Mouse (Mus musculus) CH12.LX (cell line): Measurements from ENCODE around the gene Msrb1. TPM values are rescaled to one million over a fixed set of nuclear protein-coding genes. Genes with fewer than 3 reads are reported as not detected.

Experiments used
- DNase-seq: peaks from one replicate; pipeline ENCODE4 v3.0.0-alpha.2; 2013; ENCODE audit errors: extremely low read depth
- H3K27ac ChIP-seq: 2 replicates; pipeline ENCODE4 v1.5.1; 2012; ENCODE audit warnings: low read depth, mild to moderate bottlenecking, control low read depth, moderate library complexity; ENCODE audit not compliant: insufficient read depth
- H3K27me3 ChIP-seq: replicated peaks from 2 replicates; pipeline ENCODE3; 2012; ENCODE audit warnings: inconsistent platforms
- H3K36me3 ChIP-seq, 2 experiments: replicated peaks in 1 of 2; 2 replicates each; pipeline versions ENCODE3 to v1.6.1; 2012; ENCODE audit warnings: inconsistent platforms in 1 of 2, low read length in 1 of 2, mild to moderate bottlenecking in 1 of 2, mixed read lengths in 1 of 2, moderate library complexity in 1 of 2; ENCODE audit not compliant: control insufficient read depth in 1 of 2, insufficient read depth in 1 of 2
- H3K4me1 ChIP-seq, 2 experiments: 2 replicates each; pipeline ENCODE4 v1.6.1; 2012; ENCODE audit warnings: inconsistent platforms in 1 of 2, moderate library complexity in 1 of 2; ENCODE audit not compliant: insufficient read depth in 2 of 2, control insufficient read depth in 1 of 2
- H3K4me2 ChIP-seq: 2 replicates; pipeline ENCODE4 v1.6.1; 2012; ENCODE audit warnings: low read depth, mild to moderate bottlenecking, control low read depth; ENCODE audit not compliant: poor library complexity, insufficient read depth, severe bottlenecking
- H3K4me3 ChIP-seq, 3 experiments: fragments of 150-350 bp in 1 of 3; sonication (generic) in 1 of 3; replicated peaks in 1 of 3; 2 replicates each; pipeline versions ENCODE3 to v1.5.1; 2011 to 2012; ENCODE audit warnings: low read depth in 2 of 3, low read length in 2 of 3, mild to moderate bottlenecking in 2 of 3, moderate library complexity in 2 of 3, control low read depth in 1 of 3, improper control_type of control experiment in 1 of 3, inconsistent platforms in 1 of 3, mixed read lengths in 1 of 3; ENCODE audit not compliant: poor library complexity in 1 of 3
- H3K79me2 ChIP-seq: replicated peaks from 2 replicates; pipeline ENCODE4 v1.6.1; 2012; ENCODE audit warnings: mild to moderate bottlenecking, moderate library complexity; ENCODE audit not compliant: control insufficient read depth, poor library complexity, insufficient read depth, severe bottlenecking; ENCODE audit errors: extremely low read depth
- H3K9ac ChIP-seq: 2 replicates; pipeline ENCODE4 v1.6.1; 2012; ENCODE audit warnings: low read depth, mild to moderate bottlenecking, control low read depth, moderate library complexity; ENCODE audit not compliant: insufficient read depth
- H3K9me3 ChIP-seq: replicated peaks from 2 replicates; pipeline ENCODE3; 2012; ENCODE audit warnings: low read length, inconsistent platforms, mixed read lengths
- CHD1 ChIP-seq: IDR thresholded peaks from 2 replicates; pipeline ENCODE4 v1.6.1; 2012; ENCODE audit warnings: low read depth, low read length, improper control_type of control experiment, inconsistent platforms
- CHD2 ChIP-seq: IDR thresholded peaks from 2 replicates; pipeline ENCODE4 v1.6.1; 2011; ENCODE audit warnings: low read length, improper control_type of control experiment
- CTCF ChIP-seq, 2 experiments: IDR thresholded peaks in 1 of 2; conservative IDR thresholded peaks in 1 of 2; 2 replicates each; pipeline ENCODE4 v1.5.1; 2011 to 2012; ENCODE audit warnings: low read depth in 2 of 2, low read length in 2 of 2, improper control_type of control experiment in 1 of 2, inconsistent platforms in 1 of 2, mild to moderate bottlenecking in 1 of 2, moderate library complexity in 1 of 2
- E2F4 ChIP-seq: IDR thresholded peaks from 2 replicates; pipeline ENCODE4 v1.6.1; 2011; ENCODE audit warnings: low read depth, low read length, improper control_type of control experiment; ENCODE audit not compliant: insufficient replicate concordance
- ELF1 ChIP-seq: IDR thresholded peaks from 2 replicates; pipeline ENCODE4 v1.6.1; 2014; ENCODE audit warnings: low read depth, mild to moderate bottlenecking, inconsistent platforms, low read length, improper control_type of control experiment
- EP300 ChIP-seq: IDR thresholded peaks from 2 replicates; pipeline ENCODE4 v1.6.1; 2011; ENCODE audit warnings: low read length, improper control_type of control experiment
- ETS1 ChIP-seq: conservative IDR thresholded peaks from 2 replicates; pipeline ENCODE4 v1.6.1; 2012; ENCODE audit warnings: low read depth, mild to moderate bottlenecking, inconsistent platforms, low read length, improper control_type of control experiment, moderate library complexity
- JUN ChIP-seq: IDR thresholded peaks from 2 replicates; pipeline ENCODE4 v1.6.1; 2011; ENCODE audit warnings: low read depth, mild to moderate bottlenecking, low read length, improper control_type of control experiment, moderate library complexity; ENCODE audit not compliant: insufficient read depth
- JUND ChIP-seq: conservative IDR thresholded peaks from 2 replicates; pipeline ENCODE4 v1.6.1; 2011; ENCODE audit warnings: low read depth, low read length, improper control_type of control experiment
- MAFK ChIP-seq: IDR thresholded peaks from 2 replicates; pipeline ENCODE4 v1.6.1; 2011; ENCODE audit warnings: low read length, improper control_type of control experiment; ENCODE audit not compliant: insufficient replicate concordance
- MAX ChIP-seq: IDR thresholded peaks from 2 replicates; pipeline ENCODE4 v1.6.1; 2011; ENCODE audit warnings: low read length, improper control_type of control experiment
- MAZ ChIP-seq: IDR thresholded peaks from 2 replicates; pipeline ENCODE4 v1.6.1; 2012; ENCODE audit warnings: low read depth, mild to moderate bottlenecking, inconsistent platforms, low read length, improper control_type of control experiment, moderate library complexity
- MEF2A ChIP-seq: IDR thresholded peaks from 2 replicates; pipeline ENCODE4 v1.6.1; 2014; ENCODE audit warnings: low read depth, mild to moderate bottlenecking, inconsistent platforms, low read length, improper control_type of control experiment, borderline replicate concordance
- MXI1 ChIP-seq: IDR thresholded peaks from 2 replicates; pipeline ENCODE4 v1.6.1; 2011; ENCODE audit warnings: mild to moderate bottlenecking, low read depth, low read length, improper control_type of control experiment
- NELFE ChIP-seq: IDR thresholded peaks from 2 replicates; pipeline ENCODE4 v1.6.1; 2011; ENCODE audit warnings: low read depth, low read length, improper control_type of control experiment
- NRF1 ChIP-seq: IDR thresholded peaks from 2 replicates; pipeline ENCODE4 v1.6.1; 2014; ENCODE audit warnings: low read depth, mild to moderate bottlenecking, inconsistent platforms, low read length, improper control_type of control experiment, moderate library complexity
- PAX5 ChIP-seq: IDR thresholded peaks from 2 replicates; pipeline ENCODE4 v1.6.1; 2012; ENCODE audit warnings: low read length, inconsistent platforms, mixed read lengths
- POLR2A ChIP-seq: IDR thresholded peaks from 2 replicates; pipeline ENCODE4 v1.6.1; 2011; ENCODE audit warnings: low read depth, mild to moderate bottlenecking, improper control_type of control experiment, low read length
- POLR2AphosphoS2 ChIP-seq: IDR thresholded peaks from 2 replicates; pipeline ENCODE4 v1.6.1; 2011; ENCODE audit warnings: low read depth, low read length, improper control_type of control experiment
- RAD21 ChIP-seq: IDR thresholded peaks from 2 replicates; pipeline ENCODE4 v1.6.1; 2011; ENCODE audit warnings: low read depth, mild to moderate bottlenecking, low read length, improper control_type of control experiment, moderate library complexity
- RCOR1 ChIP-seq: conservative IDR thresholded peaks from 2 replicates; pipeline ENCODE4 v1.6.1; 2012; ENCODE audit warnings: low read depth, mild to moderate bottlenecking, inconsistent platforms, low read length, improper control_type of control experiment
- SIN3A ChIP-seq: IDR thresholded peaks from 2 replicates; pipeline ENCODE4 v1.6.1; 2012; ENCODE audit warnings: low read length, improper control_type of control experiment, inconsistent platforms
- SMC3 ChIP-seq: IDR thresholded peaks from 2 replicates; pipeline ENCODE4 v1.6.1; 2011; ENCODE audit warnings: low read depth, low read length, improper control_type of control experiment
- TBP ChIP-seq: conservative IDR thresholded peaks from 2 replicates; pipeline ENCODE4 v1.6.1; 2011; ENCODE audit warnings: low read depth, low read length, improper control_type of control experiment
- TCF12 ChIP-seq: IDR thresholded peaks from 2 replicates; pipeline ENCODE4 v1.6.1; 2014; ENCODE audit warnings: low read depth, mild to moderate bottlenecking, inconsistent platforms, low read length, improper control_type of control experiment
- UBTF ChIP-seq: IDR thresholded peaks from 2 replicates; pipeline ENCODE4 v1.6.1; 2012; ENCODE audit warnings: low read depth, mild to moderate bottlenecking, inconsistent platforms, low read length, improper control_type of control experiment, moderate library complexity
- USF2 ChIP-seq: conservative IDR thresholded peaks from 2 replicates; pipeline ENCODE4 v1.6.1; 2011; ENCODE audit warnings: low read depth, low read length, improper control_type of control experiment
- ZC3H11A ChIP-seq: IDR thresholded peaks from 2 replicates; pipeline ENCODE4 v1.6.1; 2012; ENCODE audit warnings: low read depth, mild to moderate bottlenecking, inconsistent platforms, low read length, improper control_type of control experiment
- ZMIZ1 ChIP-seq: IDR thresholded peaks from 2 replicates; pipeline ENCODE4 v1.6.1; 2012; ENCODE audit warnings: low read depth, mild to moderate bottlenecking, inconsistent platforms, low read length, improper control_type of control experiment
- dilution Hi-C: fragments of 300-500 bp; cut with MboI; formaldehyde crosslinking; loops from 2 replicates; pipeline ENCODE4 v1.14.3; 2020; ENCODE audit warnings: low sequenced_read_pairs; ENCODE audit not compliant: extremely low pct_unique_long_range_greater_than_20kb, extremely low pct_ligation_motif_present
- in situ Hi-C: fragments of 300-500 bp; cut with MboI; formaldehyde crosslinking; loops from 3 replicates; pipeline ENCODE4 v1.14.3; 2019; ENCODE audit warnings: low sequenced_read_pairs, low pct_ligation_motif_present, low pct_unique_long_range_greater_than_20kb, mixed read lengths
- polyA plus RNA-seq: library from polyadenylated mRNA; unstranded; fragments of >175 nt; gene quantifications from 2 replicates; pipeline ENCODE4 v1.2.1, GENCODE M21; 2012; ENCODE audit warnings: low read depth; ENCODE audit not compliant: insufficient read length
- total RNA-seq, 2 experiments: library from RNA; depleted of rRNA; stranded (reverse); fragments of 300-350 nt in 1 of 2; fragments of >200 nt in 1 of 2; gene quantifications; 2 replicates each; pipeline ENCODE4 v1.2.3; 2012 to 2014

Msrb1 gene
- total and polyA plus RNA-seq, 3 experiments: 26.9 to 70.0 (median 39.7) TPM

DNA sequence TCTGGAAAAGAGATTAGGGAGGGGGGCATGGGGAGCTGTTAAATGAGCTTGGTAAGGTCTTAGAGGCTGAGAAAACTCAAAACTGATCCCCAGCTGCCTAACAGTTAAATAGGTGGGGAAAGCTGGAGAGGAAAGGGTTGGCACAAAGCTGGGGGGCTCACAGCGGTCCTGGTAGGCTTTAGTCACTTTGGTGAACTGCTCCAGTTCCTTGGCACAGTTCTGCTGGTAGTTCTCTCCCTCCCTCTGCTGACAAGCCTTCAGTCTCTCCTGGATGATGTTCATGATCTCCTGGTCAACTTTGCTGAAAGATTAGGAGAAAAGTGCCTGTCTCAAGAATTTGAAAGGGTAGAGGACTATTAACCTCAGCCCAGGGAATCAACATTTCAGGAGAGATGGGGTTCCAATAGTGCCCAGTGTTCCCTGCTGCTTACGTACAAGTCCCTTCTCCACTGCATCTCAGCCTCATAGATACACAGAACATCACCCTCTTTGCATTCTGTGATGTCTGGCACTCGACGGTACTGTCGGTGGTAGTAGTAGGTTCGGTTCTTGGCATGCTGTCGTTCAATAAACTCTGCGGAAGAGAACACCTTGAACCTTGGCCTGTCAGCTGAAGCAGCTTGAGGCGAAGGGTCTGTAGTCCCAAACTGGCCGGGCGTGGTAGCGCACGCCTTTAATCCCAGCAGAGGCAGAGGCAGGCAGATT lies 14.1 kb upstream of the Msrb1 start:
- TF ChIP-seq ZMIZ1 (peak; percentile 83; the same call in 1 of the 2 replicates), CHD2 (peak; percentile 20; the same call in 1 of the 2 replicates), POLR2AphosphoS2 (peak; percentile 98), SMC3 (no peak), MAZ (0 out of 2 replicates have a peak, but pooled peaks have one; percentile 31), MEF2A (no peak), CHD1 (peak; percentile 66; the same call in 1 of the 2 replicates), UBTF (no peak), NRF1 (0 out of 2 replicates have a peak, but pooled peaks have one; percentile 10), POLR2A (peak; percentile 63)
- DNase-seq: peak; percentile 54
- Histone ChIP-seq H3K4me2 (peak overlapping the region; percentile 98), H3K27ac (peak overlapping the region; percentile 2; the same call in 1 of the 2 replicates), H3K9me3 (no peaks in the 10 kb centered on the region), H3K27me3 (no peaks in the 10 kb centered on the region), H3K4me1 (peaks cover 5 to 28% of the 10 kb centered on the region in 2 experiments; a peak in 3 of 4 replicates), H3K79me2 (peaks cover 47% of the 10 kb centered on the region), H3K9ac (peak overlapping the region; percentile 75), H3K36me3 (peaks cover 29 to 34% of the 10 kb centered on the region in 2 experiments), H3K4me3 (peak overlapping the region; percentile 20 to 64 (median 28))
- in situ Hi-C loops: no loop called here
- dilution Hi-C loops: no loop called here

DNA sequence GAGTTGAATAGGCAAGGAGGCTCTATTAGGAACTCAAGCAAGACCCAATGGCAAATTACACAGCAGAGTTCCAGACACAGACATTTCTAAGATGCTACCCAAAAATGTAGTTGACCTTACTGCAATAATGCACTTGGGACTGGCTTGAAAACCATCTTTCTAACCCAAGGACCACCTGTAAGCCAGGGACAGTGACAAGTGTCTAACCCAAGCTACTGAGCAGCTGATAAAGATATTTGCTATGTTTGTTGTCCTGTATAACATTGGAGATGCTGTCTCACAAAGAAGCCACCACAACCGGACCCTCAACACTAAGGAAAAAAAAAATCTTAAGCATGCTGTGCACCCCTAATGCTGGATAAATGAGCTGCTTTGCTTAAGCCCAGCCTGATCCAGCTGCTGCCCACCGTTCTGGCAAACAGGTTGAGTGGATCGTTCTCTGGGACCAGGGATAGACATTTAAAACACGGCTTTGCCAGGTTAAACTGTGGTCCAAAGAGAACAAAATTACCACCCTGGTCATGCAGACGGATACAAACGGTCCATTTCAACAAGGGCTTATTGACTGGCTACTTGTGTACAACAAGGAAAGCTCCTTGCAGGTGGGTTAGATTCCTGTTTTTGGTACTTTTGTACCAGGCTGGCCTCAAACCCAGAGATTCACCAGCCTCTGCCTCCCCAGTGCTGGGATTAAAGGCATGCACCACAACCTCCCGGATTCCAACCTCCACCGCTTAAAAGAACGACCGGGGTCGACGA lies 13.1 kb upstream of the Msrb1 start:
- peak; percentile 55 for DNase-seq
- peak overlapping the region; percentile 66 to 89 (median 89) for H3K4me3 ChIP-seq
- H3K9ac ChIP-seq: peak overlapping the region; percentile 90
- H3K27ac ChIP-seq: peak overlapping the region; percentile 56
- peak overlapping the region; percentile 98 for H3K4me2 ChIP-seq
- H3K36me3 ChIP-seq: peaks cover 24 to 25% of the 10 kb centered on the region in 2 experiments
- H3K4me1 ChIP-seq: peaks cover 5 to 20% of the 10 kb centered on the region in 2 experiments; a peak in 3 of 4 replicates
- H3K9me3 ChIP-seq: no peaks in the 10 kb centered on the region
- H3K27me3 ChIP-seq: no peaks in the 10 kb centered on the region
- H3K79me2 ChIP-seq: peaks cover 47% of the 10 kb centered on the region
- in situ Hi-C loops (no loop called here), dilution Hi-C loops (no loop called here)
- TF ChIP-seq RAD21 (no peak), SIN3A (peak; percentile 25; the same call in 1 of the 2 replicates), MXI1 (no peak), CTCF (conservative IDR thresholded peaks at IDR 0.05 in 1 of 2, IDR thresholded peaks at IDR 0.05 in 1 of 2; ENCODE audit: low read depth in 2 of 2, low read length in 2 of 2) (no peak), TCF12 (no peak), ZC3H11A (no peak), NELFE (no peak), PAX5 (no peak), USF2 (no peak), JUND (no peak), MEF2A (no peak), RCOR1 (no peak), CHD1 (no peak), POLR2AphosphoS2 (peak; percentile 62; the same call in 1 of the 2 replicates), EP300 (no peak), NRF1 (no peak), ELF1 (no peak), ETS1 (no peak), MAX (no peak), MAFK (no peak), SMC3 (no peak), E2F4 (no peak), POLR2A (peak; percentile 5), TBP (no peak), JUN (no peak), CHD2 (peak; percentile 23; the same call in 1 of the 2 replicates)
